Mouse (Mus musculus) forebrain, embryonic 14.5 days (tissue): Measurements from ENCODE around the gene Slco1a6. TPM values are rescaled to one million over a fixed set of nuclear protein-coding genes. Genes with fewer than 3 reads are reported as not detected.
"Not testable (repeated sequence)": the region's sequence is repeated elsewhere in the genome, so short reads cannot be mapped to it uniquely, and the experiment has no call there.

ENCODE experiments used
- ATAC-seq: fragments of 200-750 bp; cut with Nextera tagmentation; 2 replicates; pipeline ENCODE4 v1.8.0; 2017; ENCODE audit warnings: mild to moderate bottlenecking, moderate library complexity
- DNase-seq: peaks from one replicate; pipeline ENCODE4 v3.0.0-alpha.2; 2015; ENCODE audit warnings: low spot score
- H3K27ac ChIP-seq: fragments of 300-500 bp; sonication (generic); 2 replicates; pipeline ENCODE4 v1.5.1; 2014; ENCODE audit warnings: low read depth, mild to moderate bottlenecking, control low read depth, low read length, moderate library complexity
- H3K27me3 ChIP-seq: fragments of 300-500 bp; sonication (generic); replicated peaks from 2 replicates; pipeline ENCODE4 v1.6.1; 2014; ENCODE audit warnings: low read length, control low read depth, mixed read lengths; ENCODE audit not compliant: control insufficient read depth, insufficient read depth
- H3K36me3 ChIP-seq: fragments of 300-500 bp; sonication (generic); 2 replicates; pipeline ENCODE4 v1.6.1; 2014; ENCODE audit warnings: low read length, control low read depth; ENCODE audit not compliant: control insufficient read depth, insufficient read depth
- H3K4me1 ChIP-seq: fragments of 300-500 bp; sonication (generic); 2 replicates; pipeline ENCODE4 v1.6.1; 2014; ENCODE audit warnings: antibody characterized with exemption, low read length, control low read depth; ENCODE audit not compliant: control insufficient read depth, insufficient read depth
- H3K4me2 ChIP-seq: fragments of 300-500 bp; sonication (generic); 2 replicates; pipeline ENCODE4 v1.6.1; 2014; ENCODE audit warnings: mild to moderate bottlenecking, control low read depth, low read length
- H3K4me3 ChIP-seq: fragments of 300-500 bp; sonication (generic); 2 replicates; pipeline ENCODE4 v1.5.1; 2014; ENCODE audit warnings: low read depth, low read length, control low read depth
- H3K9ac ChIP-seq: fragments of 300-500 bp; sonication (generic); 2 replicates; pipeline ENCODE4 v1.6.1; 2014; ENCODE audit warnings: mild to moderate bottlenecking, low read length, control low read depth, moderate library complexity
- H3K9me3 ChIP-seq: fragments of 300-500 bp; sonication (generic); replicated peaks from 2 replicates; pipeline ENCODE4 v1.6.1; 2016; ENCODE audit warnings: low read length, control low read depth, mixed read lengths; ENCODE audit not compliant: control insufficient read depth
- WGBS: fragments of 180-500 bp; shearing (Covaris S2); extraction: QIAGEN DNeasy Blood & Tissue Kit; methylation state at CpG from one replicate; pipeline ENCODE4 v1.1.7; 2014; 5-methylcytosine and 5-hydroxymethylcytosine counted together
- polyA plus RNA-seq: library from polyadenylated mRNA; unstranded; fragments of >200 nt; fragmentation: Nextera tagmentation; extraction: Ambion mirVana; gene quantifications from 2 replicates; pipeline ENCODE4 v1.2.1, GENCODE M21; 2014

Gene Slco1a6
- polyA plus RNA-seq: not detected in 2 replicates

DNA sequence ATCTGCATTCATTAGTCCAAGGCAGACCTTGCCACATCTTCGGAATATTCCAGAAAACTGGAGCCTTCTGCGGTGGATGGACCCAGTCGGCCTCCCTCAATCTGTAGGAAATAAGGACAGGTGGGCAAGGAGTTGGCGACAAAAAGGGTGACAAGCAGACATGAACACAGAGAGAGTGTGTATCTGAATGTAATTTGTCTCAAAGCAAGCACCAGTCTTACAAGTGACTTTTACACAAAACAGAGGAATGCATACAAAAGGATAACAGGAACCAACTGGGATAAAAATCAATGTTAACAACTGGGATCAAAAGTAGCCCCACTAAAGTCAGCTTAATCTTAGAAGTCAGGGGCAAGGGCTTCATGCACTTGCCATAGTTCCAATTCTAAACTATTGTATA is at the start of gene Slco1a6:
Gene Slco1a6 (minus strand): TSS at position 101 of the 400 bp plus-strand sequence.
- Histone ChIP-seq H3K27me3 (no peaks in the 10 kb centered on the region), H3K4me3 (no peak within 1 kb of the TSS), H3K4me2 (no peak within 1 kb of the TSS), H3K36me3 (no peaks in the 10 kb centered on the region), H3K27ac (no peak within 1 kb of the TSS), H3K9me3 (no peaks in the 10 kb centered on the region), H3K9ac (no peak within 1 kb of the TSS), H3K4me1 (no peaks in the 10 kb centered on the region)
- no peak for ATAC-seq
- no peak for DNase-seq
- WGBS: 93% methylated on average over 4 of the region's 4 CpGs

DNA sequence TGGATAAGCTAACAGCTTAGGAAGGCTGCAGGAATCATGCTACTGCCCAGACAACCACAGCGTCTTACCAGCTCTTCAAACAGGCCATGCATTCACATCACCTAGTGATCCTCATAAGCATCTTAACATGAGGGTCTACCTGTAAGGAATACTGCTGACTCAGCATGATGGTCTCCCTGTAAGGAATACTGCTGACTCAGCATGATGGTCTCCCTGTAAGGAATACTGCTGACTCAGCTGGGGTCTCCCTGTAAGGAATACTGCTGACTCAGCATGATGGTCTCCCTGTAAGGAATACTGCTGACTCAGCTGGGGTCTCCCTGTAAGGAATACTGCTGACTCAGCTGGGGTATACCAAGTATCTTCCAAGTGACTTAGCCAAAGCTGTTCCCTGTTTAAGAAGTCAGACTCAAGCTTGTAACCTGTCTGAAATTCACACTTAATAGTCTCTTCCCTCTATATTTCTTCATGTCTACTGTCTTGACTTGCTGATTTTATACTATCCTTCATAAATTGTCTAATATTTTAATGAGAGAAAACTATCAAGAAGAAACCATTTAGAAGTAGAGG is 42.5 kb upstream of the Slco1a6 start:
- WGBS: 97% methylated on average over 1 of the region's 1 CpGs
- H3K4me1 ChIP-seq, H3K9me3 ChIP-seq, H3K4me2 ChIP-seq, DNase-seq, ATAC-seq, H3K36me3 ChIP-seq, H3K4me3 ChIP-seq, H3K9ac ChIP-seq, H3K27me3 ChIP-seq, H3K27ac ChIP-seq: not testable (repeated sequence)

DNA sequence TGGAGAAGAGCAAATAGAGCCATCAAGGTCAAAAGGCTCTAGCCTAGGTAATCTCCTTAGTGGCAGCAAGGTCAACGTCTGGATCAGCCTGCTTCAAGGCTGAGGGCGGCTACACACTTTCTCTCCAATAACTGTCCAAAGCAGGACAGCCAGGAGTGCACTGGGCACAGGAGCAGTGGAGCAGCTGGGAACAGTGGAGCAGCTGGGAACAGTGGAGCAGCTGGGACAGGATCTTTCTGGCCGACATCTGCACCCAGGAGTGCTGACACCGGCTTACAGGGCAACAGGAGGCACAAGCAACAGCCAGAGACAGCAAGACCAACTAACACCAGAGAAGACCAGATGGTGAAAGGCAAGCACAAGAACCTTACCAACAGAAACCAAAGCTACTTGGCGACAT is 36.7 kb upstream of the Slco1a6 start:
- Histone ChIP-seq H3K9me3 (no peaks in the 10 kb centered on the region), H3K4me1 (no peaks in the 10 kb centered on the region), H3K4me2 (no peak overlapping the region), H3K4me3 (no peak overlapping the region), H3K36me3 (no peaks in the 10 kb centered on the region), H3K27ac (no peak overlapping the region), H3K9ac (no peak overlapping the region), H3K27me3 (no peaks in the 10 kb centered on the region)
- ATAC-seq: no peak
- DNase-seq: no peak
- 87% methylated on average over 5 of the region's 5 CpGs for WGBS

DNA sequence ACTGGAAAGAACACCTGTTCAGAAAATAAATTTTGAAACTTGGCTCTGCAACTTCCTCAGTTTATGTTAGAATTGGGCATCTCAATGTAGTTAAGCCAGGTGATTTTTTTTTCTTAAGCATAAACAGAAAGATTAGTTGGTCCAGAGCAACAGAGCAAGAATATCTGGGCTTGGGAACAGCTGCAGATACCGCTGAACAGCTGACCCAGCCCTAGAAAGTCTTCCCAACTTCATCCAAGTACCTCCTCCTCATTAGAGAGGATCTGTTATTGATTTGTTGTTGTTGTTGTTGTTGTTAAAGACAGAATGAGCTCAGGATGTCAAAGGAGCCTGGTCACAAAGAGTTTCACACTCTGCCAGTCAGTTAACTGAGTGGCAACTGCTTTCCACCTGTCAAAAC is 31.1 kb upstream of the Slco1a6 start:
- Histone ChIP-seq H3K4me1 (no peaks in the 10 kb centered on the region), H3K4me3 (no peak overlapping the region), H3K9me3 (no peaks in the 10 kb centered on the region), H3K27ac (no peak overlapping the region), H3K4me2 (no peak overlapping the region), H3K36me3 (no peaks in the 10 kb centered on the region), H3K27me3 (no peaks in the 10 kb centered on the region), H3K9ac (no peak overlapping the region)
- DNase-seq (no peak), ATAC-seq (no peak)
- 79% methylated on average over 1 of the region's 1 CpGs for WGBS

DNA sequence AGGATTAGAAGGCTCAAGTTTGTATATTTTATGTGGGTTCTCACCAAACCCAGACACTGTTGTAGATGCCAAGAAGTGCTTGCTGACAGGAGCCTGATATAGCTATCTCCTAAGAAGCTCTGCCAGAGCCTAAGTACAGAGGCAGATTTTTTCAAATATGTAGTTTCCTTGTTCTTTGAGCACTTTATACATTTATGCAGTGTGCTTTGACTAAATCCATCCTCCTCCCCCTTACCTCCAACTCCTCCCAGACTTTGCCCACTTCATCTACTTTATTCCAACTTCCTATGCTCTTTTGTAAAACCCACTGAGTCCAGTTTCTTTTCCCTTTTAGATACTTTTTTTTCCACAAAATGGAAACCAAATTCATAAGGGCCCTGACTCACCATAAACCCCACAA is 11.8 kb upstream of the Slco1a6 start:
- no peak overlapping the region for H3K27ac ChIP-seq
- no peak overlapping the region for H3K4me2 ChIP-seq
- H3K9ac ChIP-seq: no peak overlapping the region
- H3K27me3 ChIP-seq: no peaks in the 10 kb centered on the region
- no peak overlapping the region for H3K4me3 ChIP-seq
- no peaks in the 10 kb centered on the region for H3K36me3 ChIP-seq
- H3K4me1 ChIP-seq: no peaks in the 10 kb centered on the region
- no peaks in the 10 kb centered on the region for H3K9me3 ChIP-seq
- DNase-seq (no peak), ATAC-seq (no peak)

DNA sequence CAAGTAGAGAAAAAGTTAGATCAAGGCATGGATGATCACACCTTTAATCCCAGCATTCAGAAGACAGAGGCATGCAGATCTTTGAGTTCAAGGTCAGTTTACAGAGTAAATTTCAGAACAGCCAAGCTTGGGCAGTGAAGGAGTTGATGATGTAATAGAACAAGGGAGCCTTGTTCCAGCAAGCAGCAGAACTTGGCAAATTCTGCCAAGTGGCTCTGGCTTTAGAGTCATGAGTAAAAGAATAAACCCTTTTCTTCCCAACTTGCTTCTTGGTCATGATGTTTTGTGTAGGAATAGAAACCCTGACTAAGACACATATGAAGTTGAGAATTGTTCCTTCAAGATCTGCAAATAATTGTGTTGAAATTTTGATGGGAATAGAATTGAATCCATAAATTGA is 3.5 kb upstream of the Slco1a6 start:
- Histone ChIP-seq H3K9ac (no peak overlapping the region), H3K36me3 (no peaks in the 10 kb centered on the region), H3K27me3 (no peaks in the 10 kb centered on the region), H3K4me3 (no peak overlapping the region), H3K27ac (no peak overlapping the region), H3K4me1 (no peaks in the 10 kb centered on the region), H3K9me3 (no peaks in the 10 kb centered on the region), H3K4me2 (no peak overlapping the region)
- ATAC-seq: no peak
- DNase-seq: no peak

DNA sequence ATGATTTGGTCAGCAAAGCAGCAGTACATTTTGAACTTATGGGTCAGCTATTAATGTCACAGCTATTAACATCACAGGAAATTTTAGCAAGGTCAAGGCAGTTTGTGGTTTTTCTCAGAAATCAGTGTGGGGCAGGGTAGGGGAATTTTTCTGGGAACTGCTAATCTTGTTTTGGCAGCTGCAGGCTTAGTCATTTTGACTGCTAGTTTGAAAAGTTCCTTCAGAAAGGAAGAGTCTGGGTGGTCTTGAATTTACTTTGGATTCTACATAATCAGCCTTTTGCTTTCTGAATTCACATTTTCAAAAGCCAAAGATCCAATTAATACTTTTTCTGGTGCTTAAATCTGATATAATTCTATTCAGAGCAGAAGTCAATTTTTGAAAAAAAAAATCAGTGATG is 1.4 kb upstream of the Slco1a6 start:
- DNase-seq (no peak), ATAC-seq (no peak)
- no peak overlapping the region for H3K4me3 ChIP-seq
- H3K36me3 ChIP-seq: no peaks in the 10 kb centered on the region
- no peaks in the 10 kb centered on the region for H3K4me1 ChIP-seq
- H3K27me3 ChIP-seq: no peaks in the 10 kb centered on the region
- H3K9me3 ChIP-seq: no peaks in the 10 kb centered on the region
- no peak overlapping the region for H3K9ac ChIP-seq
- no peak overlapping the region for H3K4me2 ChIP-seq
- no peak overlapping the region for H3K27ac ChIP-seq

DNA sequence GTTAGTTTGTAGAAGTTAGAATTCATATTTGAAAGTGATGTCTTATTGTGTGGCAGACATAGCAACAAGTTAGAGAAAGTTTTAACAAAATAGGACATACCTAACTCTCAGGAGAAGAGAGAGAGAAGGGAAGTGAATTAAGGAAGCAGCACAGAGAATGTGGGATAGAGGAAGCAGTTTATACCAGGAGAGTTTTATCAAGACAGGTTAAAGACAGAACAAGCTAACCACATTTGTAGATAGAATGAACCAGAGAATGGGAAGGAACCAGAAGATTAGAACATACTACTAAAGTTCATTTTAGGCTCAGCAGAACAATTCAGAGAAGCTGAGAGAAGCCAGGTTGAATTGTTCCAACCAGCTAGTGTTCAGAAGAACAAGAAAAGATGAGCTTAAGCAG is 7.8 kb downstream of the Slco1a6 start:
- no peaks in the 10 kb centered on the region for H3K36me3 ChIP-seq
- no peaks in the 10 kb centered on the region for H3K27me3 ChIP-seq
- no peak for ATAC-seq
- no peak for DNase-seq
- H3K4me1 ChIP-seq: no peaks in the 10 kb centered on the region
- H3K4me3 ChIP-seq: no peak overlapping the region
- H3K27ac ChIP-seq: no peak overlapping the region
- H3K4me2 ChIP-seq: no peak overlapping the region
- H3K9me3 ChIP-seq: no peaks in the 10 kb centered on the region
- H3K9ac ChIP-seq: no peak overlapping the region

DNA sequence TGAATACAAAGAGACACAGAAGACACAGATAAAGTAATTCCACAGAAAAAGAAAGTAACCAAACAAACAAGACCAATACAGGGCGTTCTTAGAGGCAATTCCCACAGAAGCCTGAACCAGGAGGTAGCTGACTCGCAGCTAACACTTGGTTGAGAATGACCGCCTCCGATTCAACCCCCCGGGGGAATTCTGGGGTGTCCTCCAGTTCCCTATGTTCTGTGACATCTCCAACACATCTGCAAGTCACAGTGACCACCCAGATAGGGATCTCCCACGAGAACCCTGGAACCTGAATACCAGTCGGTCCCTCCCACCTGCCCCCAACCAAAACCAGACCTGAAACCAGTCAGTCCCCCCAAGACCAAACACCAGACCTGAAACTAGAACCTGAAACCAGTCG is 14.1 kb downstream of the Slco1a6 start:
- no peaks in the 10 kb centered on the region for H3K4me1 ChIP-seq
- no peaks in the 10 kb centered on the region for H3K27me3 ChIP-seq
- DNase-seq (no peak), ATAC-seq (no peak)
- H3K4me2 ChIP-seq: no peak overlapping the region
- no peaks in the 10 kb centered on the region for H3K36me3 ChIP-seq
- H3K9ac ChIP-seq: no peak overlapping the region
- no peaks in the 10 kb centered on the region for H3K9me3 ChIP-seq
- no peak overlapping the region for H3K27ac ChIP-seq
- H3K4me3 ChIP-seq: no peak overlapping the region
- 92% methylated on average over 8 of the region's 8 CpGs for WGBS
